Mouse (Mus musculus) heart, adult 2 months (tissue): Measurements from ENCODE around the gene Erg.

ENCODE experiments used
- CTCF ChIP-seq: fragments of 200-600 bp; IDR thresholded peaks from 2 replicates; pipeline ENCODE4 v1.8.1; 2022; ENCODE audit warnings: antibody characterized with exemption, mild to moderate bottlenecking, moderate library complexity
- POLR2A ChIP-seq: fragments of 200-500 bp; IDR thresholded peaks from 2 replicates; pipeline ENCODE4 v1.6.1; 2011; ENCODE audit warnings: mild to moderate bottlenecking, low read depth, low read length, control low read depth; ENCODE audit not compliant: insufficient read depth

GRCm38 (mm10) chr16:95455896-95456295 is 130.5 kb downstream of the Erg start:
- TF ChIP-seq POLR2A, result no peak
- TF ChIP-seq CTCF, result no peak
